8 mouse cellular contexts compared by ENCODE assay signal in genomic region chrX:42540030-42540755, GRCm38 (mm10). TPM values are rescaled to one million over a fixed set of nuclear protein-coding genes. Genes with fewer than 3 reads are reported as not detected.
DNase-seq lines count a peak whose midpoint lies in the region; ATAC-seq lines count a peak whose summit lies in the region.

No protein-coding gene starts in this region.

- ATAC-seq in kidney, embryonic 15.5 days (replicated peaks; ENCODE audit: low FRiP score), result no peak
- ATAC-seq in erythroblast, adult 5-6 weeks (replicated peaks; ENCODE audit: low FRiP score, poor library complexity, severe bottlenecking), result 0 out of 2 replicates have a peak, but pooled peaks have one; percentile 15
- peak; percentile 73 for ATAC-seq in midbrain, embryonic 15.5 days (replicated peaks)
- ATAC-seq in erythroid progenitor cell, adult 5-6 weeks (replicated peaks; ENCODE audit: low FRiP score, poor library complexity, severe bottlenecking), result no peak

- H3K4me1 ChIP-seq in kidney, embryonic 15.5 days, result no peaks in the 10 kb centered on the region
- H3K4me1 ChIP-seq in midbrain, embryonic 15.5 days, result no peaks in the 10 kb centered on the region

- H3K27ac ChIP-seq in kidney, embryonic 15.5 days, result no peak overlapping the region
- no peak overlapping the region for H3K27ac ChIP-seq in midbrain, embryonic 15.5 days

- 47% methylated on average over 3 of the region's 3 CpGs for WGBS in kidney, embryonic 15.5 days
- WGBS in midbrain, embryonic 15.5 days, result 23% methylated on average over 3 of the region's 3 CpGs

- H3K4me2 ChIP-seq in kidney, embryonic 15.5 days, result peak overlapping the region; percentile 44
- H3K4me2 ChIP-seq in midbrain, embryonic 15.5 days, result peak overlapping the region; percentile 21; the same call in 1 of the 2 replicates

- H3K9ac ChIP-seq in kidney, embryonic 15.5 days, result no peak overlapping the region
- H3K9ac ChIP-seq in midbrain, embryonic 15.5 days, result no peak overlapping the region

- H3K27me3 ChIP-seq in kidney, embryonic 15.5 days, result no peaks in the 10 kb centered on the region
- H3K27me3 ChIP-seq in midbrain, embryonic 15.5 days (replicated peaks), result no peaks in the 10 kb centered on the region

- DNase-seq in kidney, postnatal 36 days, result no peak
- DNase-seq in NIH3T3 (ENCODE audit: low read depth), result peak; percentile 1
- DNase-seq in layer of hippocampus, adult 18-20 months (ENCODE audit: low spot score in 2 of 2), result peak; percentile 53 to 83
- no peak for DNase-seq in ovary, postnatal 14 days (ENCODE audit: low spot score)

- no peaks in the 10 kb centered on the region for H3K36me3 ChIP-seq in kidney, embryonic 15.5 days
- no peaks in the 10 kb centered on the region for H3K36me3 ChIP-seq in midbrain, embryonic 15.5 days (replicated peaks)

- H3K4me3 ChIP-seq in kidney, embryonic 15.5 days (replicated peaks), result peak overlapping the region; percentile 23; the same call in 1 of the 2 replicates
- H3K4me3 ChIP-seq in midbrain, embryonic 15.5 days, result no peak overlapping the region

- H3K9me3 ChIP-seq in kidney, embryonic 15.5 days (replicated peaks), result no peaks in the 10 kb centered on the region
- H3K9me3 ChIP-seq in midbrain, embryonic 15.5 days, result no peaks in the 10 kb centered on the region

RNA-seq across cellular contexts. Expression of gene Sh2d1a, which starts 37.9 kb away (rescaled TPM):
- polyA plus RNA-seq in kidney, embryonic 15.5 days (2015; fragmentation: Nextera tagmentation; extraction: Ambion mirVana), result 0.05 and 0.06 TPM in 2 replicates
- total RNA-seq in erythroblast, adult 5-6 weeks (2015; ENCODE audit: low replicate concordance), result not detected in 2 replicates
- total RNA-seq in erythroblast, adult 5-6 weeks (2017; ENCODE audit: low replicate concordance), result not detected in 2 replicates
- not detected for total RNA-seq in layer of hippocampus, adult 18-20 months (2021)
- 5.5 TPM in 2 replicates for polyA plus RNA-seq in midbrain, embryonic 15.5 days (2015; fragmentation: Nextera tagmentation; extraction: Ambion mirVana)
- total RNA-seq in erythroid progenitor cell, adult 5-6 weeks (2015; ENCODE audit: low replicate concordance), result 7.6 TPM in 1 of 2 replicates, not detected in the other
- 0.64 TPM in 1 of 2 replicates, not detected in the other for total RNA-seq in erythroid progenitor cell, adult 5-6 weeks (2017; ENCODE audit: low replicate concordance)

RNA-seq across cellular contexts. Expression of gene Tex13c2, which starts 50.7 kb away (rescaled TPM):
- not detected in 2 replicates for polyA plus RNA-seq in kidney, embryonic 15.5 days (2015; fragmentation: Nextera tagmentation; extraction: Ambion mirVana)
- not detected in 2 replicates for total RNA-seq in erythroblast, adult 5-6 weeks (2015; ENCODE audit: low replicate concordance)
- total RNA-seq in erythroblast, adult 5-6 weeks (2017; ENCODE audit: low replicate concordance), result not detected in 2 replicates
- total RNA-seq in layer of hippocampus, adult 18-20 months (2021), result under 1 TPM; 0.62 to 0.63 TPM
- polyA plus RNA-seq in midbrain, embryonic 15.5 days (2015; fragmentation: Nextera tagmentation; extraction: Ambion mirVana), result 0.11 TPM in 1 of 2 replicates, not detected in the other
- total RNA-seq in erythroid progenitor cell, adult 5-6 weeks (2015; ENCODE audit: low replicate concordance), result not detected in 2 replicates
- total RNA-seq in erythroid progenitor cell, adult 5-6 weeks (2017; ENCODE audit: low replicate concordance), result not detected in 2 replicates

Comparison
In these comparisons a context has a peak if more than half of its experiments do, and no peak if none do; other contexts are left out.
1. ATAC-seq: peak in erythroblast, adult 5-6 weeks (single experiment) and midbrain, embryonic 15.5 days (single experiment); none in kidney, embryonic 15.5 days (single experiment) and erythroid progenitor cell, adult 5-6 weeks (single experiment).
2. DNase-seq: peak in NIH3T3 (single experiment) and layer of hippocampus, adult 18-20 months (2 of 2); none in kidney, postnatal 36 days (0 of 2) and ovary, postnatal 14 days (single experiment).